Mouse (Mus musculus): ENCODE measurements around the gene Nipal3. TPM values are rescaled to one million over a fixed set of nuclear protein-coding genes. Genes with fewer than 3 reads are reported as not detected.
A peak's percentile ranks its signal among the peaks of the same experiment; 100 is the strongest.

Nipal3 gene
- total RNA-seq (2015; ENCODE audit: low replicate concordance) (33.9 and 40.3 TPM in 2 replicates), total RNA-seq (2017; ENCODE audit: low replicate concordance) (64.3 and 130 TPM in 2 replicates)

DNA sequence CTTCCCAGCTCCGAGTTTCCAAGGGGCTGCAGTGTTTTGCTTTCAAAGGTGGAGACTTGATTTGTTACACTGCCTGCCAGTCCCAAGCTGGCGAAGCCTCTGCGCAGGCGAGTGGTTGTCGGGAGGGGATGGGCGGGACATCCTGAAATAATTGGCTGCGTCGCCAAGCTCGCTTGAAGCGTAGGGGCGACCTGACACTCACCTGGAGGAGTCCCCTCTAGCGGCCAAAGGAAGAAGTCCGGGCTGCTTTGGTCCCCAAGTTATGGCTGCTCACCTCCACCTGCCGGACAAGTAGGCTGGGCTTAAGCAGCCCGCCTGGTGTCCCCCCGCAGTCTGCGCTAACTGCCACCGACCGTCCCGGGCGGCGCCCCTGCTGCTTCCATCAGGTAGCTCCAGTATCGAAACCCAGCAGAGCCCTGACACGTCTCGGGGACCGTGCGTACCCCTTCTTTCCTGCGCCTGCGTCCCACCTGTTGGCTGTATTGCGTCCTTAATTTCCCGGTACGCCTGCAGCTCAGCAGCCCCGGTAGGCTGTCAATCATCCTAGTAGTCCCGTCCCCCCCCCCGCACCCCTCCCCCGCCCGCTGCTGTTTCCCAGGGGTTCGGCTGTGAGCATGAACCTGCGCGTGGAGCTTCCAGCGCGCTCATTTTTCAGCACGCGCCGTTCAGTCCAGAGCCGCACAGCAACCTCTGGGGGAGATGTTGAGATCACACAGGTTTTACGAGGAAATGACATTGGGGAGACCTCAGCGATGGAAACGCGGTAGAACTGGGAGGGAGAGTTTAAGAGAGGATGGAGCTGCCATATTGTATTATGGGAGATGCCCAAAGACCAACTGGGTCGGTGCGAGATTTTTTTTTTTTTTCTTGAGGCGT lies at the start of gene Nipal3, which contains the start of gene Stpg1:
TSS of gene Nipal3 (minus strand) at position 518 of the 876 bp plus-strand sequence.
TSS of gene Stpg1 (plus strand) at position 270 of the 876 bp plus-strand sequence.
- peak; percentile 93 for ATAC-seq (replicated peaks; ENCODE audit: low FRiP score, poor library complexity, severe bottlenecking)

DNA sequence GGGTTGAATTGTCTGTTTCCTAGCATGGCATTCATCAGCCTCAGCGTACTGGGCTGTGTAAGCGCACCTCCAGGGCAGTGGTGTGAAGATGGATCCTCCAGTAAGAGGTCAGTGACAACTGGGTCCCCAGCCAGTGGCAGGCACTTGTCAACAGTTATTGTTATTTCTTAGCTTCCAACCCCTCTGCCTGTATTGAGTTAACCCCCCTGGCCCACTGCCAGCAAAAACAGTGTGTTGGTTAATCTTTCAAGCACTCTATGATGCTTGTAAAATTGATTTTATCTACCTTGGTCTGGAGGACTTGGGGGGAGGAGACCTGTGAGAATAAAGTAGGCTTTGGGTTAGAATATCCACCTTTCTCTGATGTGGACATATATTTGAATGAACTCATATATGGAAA lies 49.4 kb upstream of the Nipal3 start:
- no peak for ATAC-seq (replicated peaks; ENCODE audit: low FRiP score, poor library complexity, severe bottlenecking)

GRCm38 (mm10) chr4:135540057-135540456 lies 45.2 kb upstream of the Nipal3 start:
- ATAC-seq (replicated peaks; ENCODE audit: low FRiP score, poor library complexity, severe bottlenecking) = no peak

GRCm38 (mm10) chr4:135539056-135539455 lies 44.2 kb upstream of the Nipal3 start:
- ATAC-seq (replicated peaks; ENCODE audit: low FRiP score, poor library complexity, severe bottlenecking) = no peak

DNA sequence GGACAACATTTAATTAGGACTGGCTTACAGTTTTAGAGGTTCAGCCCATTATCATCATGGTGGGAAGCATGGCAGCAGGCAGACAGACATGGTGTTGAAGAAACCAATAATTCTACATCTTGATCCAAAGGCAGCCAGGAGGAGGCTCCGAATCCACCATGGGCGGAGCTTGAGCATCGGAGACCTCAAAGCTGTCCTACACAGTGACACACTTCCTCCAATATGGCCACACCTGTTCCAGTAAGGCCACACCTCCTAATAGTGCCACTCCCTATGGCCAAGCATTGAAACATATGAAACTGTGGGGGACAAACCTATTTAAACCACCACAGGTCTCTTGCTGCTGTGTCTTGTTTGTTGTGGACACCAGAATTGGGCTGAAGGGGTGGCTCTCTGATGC lies 40.2 kb upstream of the Nipal3 start:
- ATAC-seq (replicated peaks; ENCODE audit: low FRiP score, poor library complexity, severe bottlenecking) = no peak

DNA sequence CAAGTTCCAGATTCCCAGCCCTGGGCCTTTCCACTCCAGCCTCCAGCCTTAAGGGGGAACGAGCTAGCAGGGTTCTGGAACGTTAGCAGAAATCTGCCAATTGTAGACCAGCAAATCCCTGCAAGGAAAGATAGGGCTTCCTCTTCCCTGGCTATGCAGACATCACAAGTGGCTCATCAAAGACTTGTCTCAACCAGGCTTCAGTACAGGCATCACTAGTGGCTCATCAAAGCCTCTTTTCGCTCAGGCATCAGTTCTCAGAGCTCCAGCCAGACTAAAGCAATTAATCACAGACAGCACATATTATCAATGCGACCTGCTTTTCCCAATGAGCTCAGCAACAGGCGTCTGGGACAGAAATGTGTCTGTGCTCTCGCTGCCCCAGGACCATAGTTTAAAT lies 38.2 kb upstream of the Nipal3 start:
- no peak for ATAC-seq (replicated peaks; ENCODE audit: low FRiP score, poor library complexity, severe bottlenecking)

- no peak for ATAC-seq (replicated peaks; ENCODE audit: low FRiP score, poor library complexity, severe bottlenecking)
These were observed 37.2 kb upstream of the Nipal3 start for GRCm38 (mm10) chr4:135531771-135532613.

- ATAC-seq (replicated peaks; ENCODE audit: low FRiP score, poor library complexity, severe bottlenecking) = no peak
These were observed 36.4 kb upstream of the Nipal3 start for GRCm38 (mm10) chr4:135531236-135531635.

- no peak for ATAC-seq (replicated peaks; ENCODE audit: low FRiP score, poor library complexity, severe bottlenecking)
These were observed 35.4 kb upstream of the Nipal3 start for GRCm38 (mm10) chr4:135530270-135530669.

GRCm38 (mm10) chr4:135526039-135526710 lies 31.3 kb upstream of the Nipal3 start:
- no peak for ATAC-seq (replicated peaks; ENCODE audit: low FRiP score, poor library complexity, severe bottlenecking)

GRCm38 (mm10) chr4:135525057-135525456 lies 30.2 kb upstream of the Nipal3 start:
- ATAC-seq (replicated peaks; ENCODE audit: low FRiP score, poor library complexity, severe bottlenecking) = no peak

DNA sequence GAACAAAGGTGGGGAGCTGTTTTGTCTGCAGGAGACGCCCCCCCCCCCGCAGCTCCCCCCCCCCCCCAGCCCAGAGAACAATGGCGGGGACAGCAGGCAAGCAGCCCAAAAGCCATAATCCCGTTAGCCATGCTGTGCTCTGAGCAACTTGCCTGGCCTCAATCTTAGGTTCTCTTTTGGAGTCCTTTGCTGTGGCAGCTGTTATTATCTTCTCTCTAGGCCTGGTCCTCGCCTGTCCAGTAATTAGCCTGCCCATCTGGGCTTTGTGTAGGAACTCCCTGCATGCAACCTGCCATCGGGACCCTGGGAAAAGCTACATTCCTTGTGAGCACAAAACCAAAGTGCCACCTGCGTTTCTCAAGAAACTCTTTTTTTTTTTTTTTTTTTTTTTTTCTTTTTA lies 29.1 kb upstream of the Nipal3 start:
- ATAC-seq (replicated peaks; ENCODE audit: low FRiP score, poor library complexity, severe bottlenecking) = no peak

- ATAC-seq (replicated peaks; ENCODE audit: low FRiP score, poor library complexity, severe bottlenecking) = no peak
These were observed 25.6 kb upstream of the Nipal3 start for GRCm38 (mm10) chr4:135520421-135520820.

DNA sequence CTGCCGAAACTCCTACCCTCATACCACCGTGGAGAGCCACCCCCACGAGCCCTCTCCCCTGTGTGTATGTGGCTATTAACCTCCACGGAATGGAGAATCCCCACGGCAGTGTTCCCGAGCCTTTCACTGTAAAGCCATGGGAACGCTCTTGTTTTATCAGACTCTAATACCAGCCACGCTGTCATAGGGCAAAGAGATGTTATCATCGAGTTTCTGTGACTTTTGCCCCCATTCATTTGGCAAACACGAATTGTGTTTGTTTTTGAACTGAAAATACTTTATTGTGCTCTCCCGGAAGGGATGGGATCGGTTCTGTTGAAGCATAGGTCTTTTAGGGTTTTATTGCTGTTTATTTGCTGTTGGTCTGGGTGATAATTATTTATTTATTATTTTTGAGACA lies 23.3 kb upstream of the Nipal3 start:
- ATAC-seq (replicated peaks; ENCODE audit: low FRiP score, poor library complexity, severe bottlenecking) = no peak

DNA sequence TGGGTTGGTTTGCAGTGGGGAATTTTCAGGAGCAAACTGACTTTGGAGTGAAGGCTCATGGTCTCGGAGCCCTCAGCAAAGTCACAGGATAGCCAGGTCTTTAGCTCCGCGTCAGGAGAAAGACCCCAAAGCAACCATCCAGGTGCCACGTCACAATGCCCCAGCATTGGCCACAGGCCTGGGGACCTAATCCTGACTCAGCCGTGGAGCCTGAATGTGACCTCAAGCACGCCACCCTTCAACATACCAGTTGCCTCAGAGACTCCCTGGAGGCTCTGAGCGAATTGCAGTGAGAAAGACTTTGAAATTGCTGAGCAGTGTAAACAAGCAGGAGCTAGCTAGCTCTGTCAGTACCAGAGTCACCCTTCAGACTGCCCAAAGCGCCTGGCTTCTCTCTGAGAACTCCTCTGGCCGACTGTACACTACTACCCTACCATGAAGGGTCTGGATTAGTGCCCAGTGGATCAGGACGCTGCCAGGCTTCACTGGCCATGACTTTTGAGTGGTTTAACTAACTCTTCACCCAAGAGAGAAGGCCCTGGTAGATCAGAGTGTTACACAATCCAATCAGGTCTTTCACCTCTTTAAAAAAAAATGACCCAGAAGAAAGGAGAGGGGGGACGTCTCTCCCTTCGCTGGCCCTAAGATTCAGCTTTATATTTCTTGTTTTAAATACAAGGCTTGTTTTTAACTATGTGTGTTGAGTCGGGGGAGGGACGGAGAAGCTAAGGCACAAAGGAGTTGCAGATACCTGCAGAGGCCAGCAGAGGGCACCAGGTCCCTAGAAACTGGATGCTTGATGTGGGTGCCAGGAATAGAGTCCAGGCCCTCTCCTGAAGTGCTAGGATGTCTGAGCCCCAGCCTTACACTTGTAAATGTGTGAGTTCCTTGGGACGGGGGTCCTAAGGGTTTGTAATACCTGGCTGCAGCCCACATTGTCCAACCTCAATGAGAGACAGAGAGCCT lies 21.8 kb upstream of the Nipal3 start:
- peak; percentile 66; the same call in 1 of the 2 replicates for ATAC-seq (replicated peaks; ENCODE audit: low FRiP score, poor library complexity, severe bottlenecking)

- ATAC-seq (replicated peaks; ENCODE audit: low FRiP score, poor library complexity, severe bottlenecking) = no peak
These were observed 20.1 kb upstream of the Nipal3 start for GRCm38 (mm10) chr4:135514925-135515324.

- ATAC-seq (replicated peaks; ENCODE audit: low FRiP score, poor library complexity, severe bottlenecking) = no peak
These were observed 19.0 kb upstream of the Nipal3 start for GRCm38 (mm10) chr4:135513865-135514264.

GRCm38 (mm10) chr4:135509515-135509914 lies 14.7 kb upstream of the Nipal3 start:
- no peak for ATAC-seq (replicated peaks; ENCODE audit: low FRiP score, poor library complexity, severe bottlenecking)

Measured in erythroblast, adult 5-6 weeks (primary cell).